Mouse (Mus musculus) MEL (cell line): ENCODE results near the gene H3f3b. TPM values are rescaled to one million over a fixed set of nuclear protein-coding genes. Genes with fewer than 3 reads are reported as not detected.

Experiments
- DNase-seq: peaks from one replicate; pipeline ENCODE4 v3.0.0; 2011; ENCODE audit warnings: low read depth, low spot score
- H3K27ac ChIP-seq: 2 replicates; pipeline ENCODE4 v1.5.1; 2012; ENCODE audit warnings: low read depth, mild to moderate bottlenecking, control low read depth, low read length, moderate library complexity; ENCODE audit not compliant: control insufficient read depth
- H3K27me3 ChIP-seq, 2 experiments: fragments of 150-350 bp in 1 of 2; sonication (generic) in 1 of 2; 2 replicates each; pipeline ENCODE4 v1.6.1; 2012; ENCODE audit warnings: low read length in 2 of 2, mild to moderate bottlenecking in 2 of 2, improper control_type of control experiment in 1 of 2, moderate library complexity in 1 of 2; ENCODE audit not compliant: insufficient read depth in 2 of 2, control insufficient read depth in 1 of 2
- H3K36me3 ChIP-seq, 2 experiments: 2 replicates each; pipeline ENCODE4 v1.6.1; 2012 to 2014; ENCODE audit warnings: low read length in 2 of 2, improper control_type of control experiment in 1 of 2, inconsistent platforms in 1 of 2, mild to moderate bottlenecking in 1 of 2; ENCODE audit not compliant: insufficient read depth in 2 of 2, control insufficient read depth in 1 of 2
- H3K4me1 ChIP-seq, 2 experiments: fragments of 150-350 bp in 1 of 2; sonication (generic) in 1 of 2; 2 replicates each; pipeline ENCODE4 v1.6.1; 2012; ENCODE audit warnings: low read length in 2 of 2, improper control_type of control experiment in 1 of 2, mild to moderate bottlenecking in 1 of 2; ENCODE audit not compliant: insufficient read depth in 2 of 2, control insufficient read depth in 1 of 2
- H3K4me3 ChIP-seq, 2 experiments: fragments of 150-350 bp in 1 of 2; sonication (generic) in 1 of 2; 2 replicates each; pipeline ENCODE4 v1.5.1; 2012; ENCODE audit warnings: low read depth in 2 of 2, low read length in 2 of 2, mild to moderate bottlenecking in 2 of 2, moderate library complexity in 2 of 2, control low read depth in 1 of 2, improper control_type of control experiment in 1 of 2; ENCODE audit not compliant: control insufficient read depth in 1 of 2, insufficient read depth in 1 of 2
- H3K79me2 ChIP-seq: 2 replicates; pipeline ENCODE4 v1.6.1; 2012; ENCODE audit warnings: mild to moderate bottlenecking, low read length, moderate library complexity; ENCODE audit not compliant: control insufficient read depth, poor library complexity, insufficient read depth
- H3K9ac ChIP-seq: 2 replicates; pipeline ENCODE4 v1.6.1; 2012; ENCODE audit warnings: low read depth, mild to moderate bottlenecking, control low read depth, low read length, moderate library complexity; ENCODE audit not compliant: control insufficient read depth, poor library complexity, severe bottlenecking
- H3K9me3 ChIP-seq: fragments of 150-350 bp; sonication (generic); replicated peaks from 2 replicates; pipeline ENCODE4 v1.6.1; 2012; ENCODE audit warnings: mild to moderate bottlenecking, low read length, improper control_type of control experiment, moderate library complexity; ENCODE audit not compliant: insufficient read depth
- BHLHE40 ChIP-seq: IDR thresholded peaks from 2 replicates; pipeline ENCODE4 v1.6.1; 2012; ENCODE audit warnings: low read depth, mild to moderate bottlenecking, inconsistent platforms, low read length, improper control_type of control experiment, borderline replicate concordance
- CHD1 ChIP-seq: IDR thresholded peaks from 2 replicates; pipeline ENCODE4 v1.6.1; 2012; ENCODE audit warnings: low read depth, mild to moderate bottlenecking, inconsistent platforms, low read length, improper control_type of control experiment
- ELF1 ChIP-seq: IDR thresholded peaks from 2 replicates; pipeline ENCODE4 v1.6.1; 2014; ENCODE audit warnings: low read depth, mild to moderate bottlenecking, inconsistent platforms, low read length, improper control_type of control experiment, moderate library complexity
- HCFC1 ChIP-seq: IDR thresholded peaks from 2 replicates; pipeline ENCODE4 v1.6.1; 2012; ENCODE audit warnings: low read depth, mild to moderate bottlenecking, inconsistent platforms, low read length, improper control_type of control experiment, moderate library complexity
- JUND ChIP-seq: IDR thresholded peaks from 2 replicates; pipeline ENCODE4 v1.6.1; 2011; ENCODE audit warnings: low read depth, mild to moderate bottlenecking, improper control_type of control experiment, low read length
- MAX ChIP-seq: IDR thresholded peaks from 2 replicates; pipeline ENCODE4 v1.6.1; 2011; ENCODE audit warnings: low read length, improper control_type of control experiment
- MEF2A ChIP-seq: IDR thresholded peaks from 2 replicates; pipeline ENCODE4 v1.6.1; 2014; ENCODE audit warnings: low read depth, mild to moderate bottlenecking, inconsistent platforms, low read length, improper control_type of control experiment; ENCODE audit not compliant: poor library complexity, insufficient replicate concordance, severe bottlenecking; ENCODE audit errors: extremely low read depth
- MXI1 ChIP-seq: IDR thresholded peaks from 2 replicates; pipeline ENCODE4 v1.6.1; 2011; ENCODE audit warnings: mild to moderate bottlenecking, low read depth, low read length, improper control_type of control experiment
- MYB ChIP-seq: IDR thresholded peaks from 2 replicates; pipeline ENCODE4 v1.6.1; 2011; ENCODE audit warnings: mild to moderate bottlenecking, low read depth, low read length, improper control_type of control experiment
- MYC ChIP-seq: IDR thresholded peaks from 2 replicates; pipeline ENCODE4 v1.6.1; 2011; ENCODE audit warnings: low read depth, mild to moderate bottlenecking, low read length, improper control_type of control experiment, moderate library complexity
- POLR2A ChIP-seq, 2 experiments: IDR thresholded peaks; 2 replicates each; pipeline ENCODE4 v1.6.1; 2011 to 2012; ENCODE audit warnings: low read length in 2 of 2, mild to moderate bottlenecking in 2 of 2, control low read depth in 1 of 2, improper control_type of control experiment in 1 of 2, low read depth in 1 of 2, moderate library complexity in 1 of 2; ENCODE audit not compliant: control insufficient read depth in 1 of 2, insufficient read depth in 1 of 2, poor library complexity in 1 of 2
- POLR2AphosphoS2 ChIP-seq: IDR thresholded peaks from 2 replicates; pipeline ENCODE4 v1.6.1; 2011; ENCODE audit warnings: low read length, improper control_type of control experiment
- POLR2AphosphoS5 ChIP-seq: IDR thresholded peaks from 2 replicates; pipeline ENCODE4 v1.6.1; 2012; ENCODE audit warnings: low read depth, borderline replicate concordance, mild to moderate bottlenecking, inconsistent platforms, low read length, moderate library complexity, mixed read lengths
- SIN3A ChIP-seq: IDR thresholded peaks from 2 replicates; pipeline ENCODE4 v1.6.1; 2012; ENCODE audit warnings: low read length, improper control_type of control experiment, inconsistent platforms
- TBP ChIP-seq: IDR thresholded peaks from 2 replicates; pipeline ENCODE4 v1.8.0; 2011; ENCODE audit warnings: low read depth, low read length, improper control_type of control experiment
- TCF12 ChIP-seq: IDR thresholded peaks from 2 replicates; pipeline ENCODE4 v1.6.1; 2014; ENCODE audit warnings: low read depth, mild to moderate bottlenecking, inconsistent platforms, low read length, improper control_type of control experiment, moderate library complexity
- UBTF ChIP-seq: IDR thresholded peaks from 2 replicates; pipeline ENCODE4 v1.6.1; 2012; ENCODE audit warnings: low read depth, mild to moderate bottlenecking, inconsistent platforms, low read length, improper control_type of control experiment, moderate library complexity, borderline replicate concordance; ENCODE audit not compliant: insufficient read depth
- USF1 ChIP-seq: IDR thresholded peaks from 2 replicates; pipeline ENCODE4 v1.6.1; 2014; ENCODE audit warnings: low read depth, mild to moderate bottlenecking, inconsistent platforms, low read length, improper control_type of control experiment, moderate library complexity
- USF2 ChIP-seq, 2 experiments: IDR thresholded peaks; 2 replicates each; pipeline ENCODE4 v1.6.1; 2011 to 2012; ENCODE audit warnings: improper control_type of control experiment in 2 of 2, low read length in 2 of 2, borderline replicate concordance in 1 of 2, inconsistent platforms in 1 of 2, low read depth in 1 of 2, mild to moderate bottlenecking in 1 of 2; ENCODE audit not compliant: insufficient read depth in 1 of 2
- ZC3H11A ChIP-seq: IDR thresholded peaks from 2 replicates; pipeline ENCODE4 v1.6.1; 2012; ENCODE audit warnings: low read depth, mild to moderate bottlenecking, inconsistent platforms, low read length, improper control_type of control experiment
- ZKSCAN1 ChIP-seq: IDR thresholded peaks from 2 replicates; pipeline ENCODE4 v1.6.1; 2012; ENCODE audit warnings: low read depth, mild to moderate bottlenecking, inconsistent platforms, low read length, improper control_type of control experiment, moderate library complexity
- polyA plus RNA-seq, 2 experiments: library from polyadenylated mRNA; stranded (reverse) in 1 of 2; unstranded in 1 of 2; fragments of >175 nt in 1 of 2; fragments of >200 nt in 1 of 2; gene quantifications; 2 replicates each; pipeline versions ENCODE4 v1.2.1 to v1.2.4; 2012; ENCODE audit warnings: low replicate concordance in 2 of 2, low read depth in 1 of 2; ENCODE audit not compliant: insufficient read length in 2 of 2, insufficient read depth in 1 of 2, missing spikeins in 1 of 2
- total RNA-seq: library from RNA; depleted of rRNA; stranded (reverse); fragments of 300-350 nt; gene quantifications from 2 replicates; pipeline ENCODE4 v1.2.3, GENCODE M21; 2012

The H3f3b gene
- total and polyA plus RNA-seq, 3 experiments, result 96.6 to 767 (median 498) TPM

- TF ChIP-seq MAX (no peak), TCF12 (no peak), BHLHE40 (0 out of 2 replicates have a peak, but pooled peaks have one; percentile 12), POLR2AphosphoS2 (no peak), TBP (0 out of 2 replicates have a peak, but pooled peaks have one; percentile 17), SIN3A (no peak), MYC (no peak), UBTF (no peak), ZKSCAN1 (no peak), POLR2AphosphoS5 (no peak), ELF1 (no peak)
These were observed 30.7 kb downstream of the H3f3b start (continued) for GRCm38 (mm10) chr11:115997047-115997446.

DNA sequence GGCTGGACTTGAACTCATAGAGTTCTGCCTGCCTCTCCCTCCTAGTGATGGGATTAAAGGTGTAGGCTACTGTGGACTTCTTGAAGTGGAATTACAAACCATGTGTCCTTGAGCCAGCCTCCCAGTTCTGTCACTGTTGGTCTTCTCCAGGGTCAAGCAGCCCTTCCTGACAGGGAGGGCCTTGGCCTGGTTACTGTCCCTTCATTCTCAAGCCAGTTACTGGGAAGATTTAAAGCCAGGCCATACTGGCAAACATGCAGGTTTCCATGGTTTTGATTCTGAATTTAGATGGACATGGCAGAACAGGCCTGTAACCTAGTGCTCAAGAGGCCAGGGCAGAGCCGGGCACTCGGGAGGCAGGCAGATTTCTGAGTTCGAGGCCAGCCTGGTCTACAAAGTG is 32.5 kb downstream of the H3f3b start:
- Histone ChIP-seq H3K9ac (no peak overlapping the region), H3K9me3 (no peaks in the 10 kb centered on the region), H3K27me3 (no peaks in the 10 kb centered on the region), H3K79me2 (no peaks in the 10 kb centered on the region), H3K36me3 (peaks cover 0 to 3% of the 10 kb centered on the region in 2 experiments; a peak in 2 of 4 replicates), H3K27ac (no peak overlapping the region), H3K4me1 (peaks cover 2 to 7% of the 10 kb centered on the region in 2 experiments; a peak in 2 of 4 replicates), H3K4me3 (no peak overlapping the region)
- DNase-seq, result no peak
- no peak for TF ChIP-seq ZC3H11A
- no peak for TF ChIP-seq MYB
- TF ChIP-seq TBP, result no peak
- TF ChIP-seq CHD1, result no peak
- TF ChIP-seq MXI1, result no peak
- TF ChIP-seq MEF2A, result no peak
- no peak for TF ChIP-seq JUND
- TF ChIP-seq HCFC1, result no peak
- TF ChIP-seq POLR2A (IDR thresholded peaks at IDR 0.05; ENCODE audit: control insufficient read depth in 1 of 2, insufficient read depth in 1 of 2, low read depth in 1 of 2, low read length in 2 of 2, poor library complexity in 1 of 2), result no peak
- TF ChIP-seq SIN3A, result no peak
- no peak for TF ChIP-seq USF2 (IDR thresholded peaks at IDR 0.05; ENCODE audit: borderline replicate concordance in 1 of 2, insufficient read depth in 1 of 2, low read depth in 1 of 2, low read length in 2 of 2)
- TF ChIP-seq ZKSCAN1, result no peak
- TF ChIP-seq MAX, result no peak
- no peak for TF ChIP-seq USF1
